18 mouse cellular contexts compared by ENCODE assay signal in genomic region chr12:53970721-53971120, GRCm38 (mm10).
A peak's percentile ranks its signal among the peaks of the same experiment; 100 is the strongest.
DNase-seq lines count a peak whose midpoint lies in the region; ATAC-seq lines count a peak whose summit lies in the region.
"Had no signal": no experiment of that assay in that cellular context is flagged by ENCODE, and none has a peak within 500 bp of the region (broad histone marks: within the 10 kb centered on the region; RNA-seq: fewer than 3 reads in every experiment).

No protein-coding gene starts in this region.

- peak; percentile 24 for DNase-seq in adrenal gland, adult 8-10 months
- no peak for DNase-seq in adrenal gland, postnatal 4 days (ENCODE audit: low spot score in 2 of 2)
- peak; percentile 53 for DNase-seq in 3134 (ENCODE audit: extremely low read depth, insufficient read length, low spot score)
- peak; percentile 24 for DNase-seq in 416B (ENCODE audit: low read depth)
- peak; percentile 38 for DNase-seq in adrenal gland, postnatal 14 days
- no peak for DNase-seq in gastrocnemius, postnatal 25 days
- DNase-seq: cerebellum, adult 11-12 months; cerebellum, adult 9-11 months; cerebellum, postnatal 36 days; forebrain, postnatal 0 days; gastrocnemius, postnatal 14 days; heart, postnatal 4 days; kidney, adult 11 months; kidney, adult 9 months had no signal

- ATAC-seq in megakaryocyte-erythroid progenitor cell, adult 5-6 weeks (replicated peaks; ENCODE audit: low FRiP score, low TSS enrichment, poor library complexity, severe bottlenecking): no peak
- ATAC-seq in monocyte, adult 5-6 weeks (replicated peaks; ENCODE audit: insufficient number of reproducible peaks, low FRiP score, low TSS enrichment, poor library complexity, severe bottlenecking): no peak
- ATAC-seq: forebrain, embryonic 13.5 days; forebrain, postnatal 0 days; hindbrain, postnatal 0 days had no signal

Comparison
In these comparisons a context has a peak if more than half of its experiments do, and no peak if none do; other contexts are left out.
1. DNase-seq: peak in adrenal gland, adult 8-10 months (single experiment), 3134 (single experiment), 416B (single experiment) and adrenal gland, postnatal 14 days (single experiment); none in adrenal gland, postnatal 4 days (0 of 2) and gastrocnemius, postnatal 25 days (single experiment).